Mouse (Mus musculus): ENCODE results near the gene Ccdc117. TPM values are rescaled to one million over a fixed set of nuclear protein-coding genes. Genes with fewer than 3 reads are reported as not detected.

Gene Ccdc117
- polyA plus RNA-seq, 1 experiment from 2014 or later = 27.9 TPM

DNA sequence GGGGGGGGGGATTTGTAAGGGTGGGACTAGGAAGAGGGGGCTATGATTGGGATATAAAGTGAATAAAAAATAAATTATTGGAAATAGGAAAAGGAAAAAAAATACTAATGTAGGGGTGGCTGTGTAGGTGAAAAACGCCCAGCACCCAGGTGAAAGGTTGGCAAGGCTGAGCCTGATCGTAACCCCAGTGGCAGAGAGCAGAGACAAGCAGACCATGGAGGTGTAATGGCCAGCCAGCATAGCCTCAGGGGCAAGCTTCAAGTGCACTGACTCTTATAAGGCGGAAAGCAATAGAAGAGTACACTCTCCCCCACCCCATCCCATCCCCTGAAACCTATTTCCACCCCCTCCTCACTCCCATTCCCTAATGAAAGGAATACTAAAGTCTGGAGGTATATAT, 22.3 kb downstream of the Ccdc117 start:
- no peak for DNase-seq (ENCODE audit: low spot score)
- H3K9ac ChIP-seq (ENCODE audit: low read length) = no peak overlapping the region; the same call in 1 of the 2 replicates
- H3K36me3 ChIP-seq (ENCODE audit: control insufficient read depth, insufficient read depth, low read length) = peaks cover 5% of the 10 kb centered on the region; the same call in 1 of the 2 replicates
- no peak for ATAC-seq (replicated peaks; ENCODE audit: low FRiP score)
- H3K9me3 ChIP-seq (ENCODE audit: control insufficient read depth, low read length) = no peaks in the 10 kb centered on the region
- H3K27ac ChIP-seq (ENCODE audit: low read depth, low read length) = no peak overlapping the region
- H3K4me3 ChIP-seq (ENCODE audit: low read depth, low read length) = no peak overlapping the region
- no peaks in the 10 kb centered on the region for H3K27me3 ChIP-seq (ENCODE audit: control insufficient read depth, insufficient read depth, low read length)
- WGBS = 86% methylated on average over 3 of the region's 3 CpGs
- peaks cover 3% of the 10 kb centered on the region; the same call in 1 of the 2 replicates for H3K4me1 ChIP-seq (replicated peaks; ENCODE audit: control insufficient read depth, insufficient read depth, low read length)
- H3K4me2 ChIP-seq (ENCODE audit: low read depth, low read length, severe bottlenecking) = no peak overlapping the region

DNA sequence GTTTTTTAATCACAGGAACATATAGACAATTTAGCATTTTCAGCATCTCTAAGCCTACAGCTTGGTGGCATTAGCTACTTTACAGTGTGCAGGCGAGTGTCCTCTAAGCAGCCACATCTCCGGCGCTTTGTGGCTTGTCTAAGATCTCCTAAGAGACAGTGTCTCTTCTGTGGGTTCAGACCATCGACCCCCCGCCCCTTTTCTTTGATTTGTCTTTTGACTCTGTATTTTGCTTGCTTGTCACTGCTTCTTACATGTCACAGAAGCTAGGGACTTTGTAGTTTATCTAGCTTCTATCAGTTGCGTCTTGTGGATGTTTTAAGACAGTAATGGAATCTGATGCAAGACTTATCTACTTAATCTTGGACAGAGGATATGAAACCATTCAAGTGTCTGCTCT, 24.6 kb downstream of the Ccdc117 start:
- Histone ChIP-seq H3K9me3 (ENCODE audit: control insufficient read depth, low read length) (no peaks in the 10 kb centered on the region), H3K27ac (ENCODE audit: low read depth, low read length) (no peak overlapping the region), H3K4me3 (ENCODE audit: low read depth, low read length) (no peak overlapping the region), H3K27me3 (ENCODE audit: control insufficient read depth, insufficient read depth, low read length) (no peaks in the 10 kb centered on the region), H3K36me3 (ENCODE audit: control insufficient read depth, insufficient read depth, low read length) (no peaks in the 10 kb centered on the region; the same call in 1 of the 2 replicates), H3K4me1 (replicated peaks; ENCODE audit: control insufficient read depth, insufficient read depth, low read length) (peaks cover 3% of the 10 kb centered on the region; the same call in 1 of the 2 replicates), H3K4me2 (ENCODE audit: low read depth, low read length, severe bottlenecking) (no peak overlapping the region), H3K9ac (ENCODE audit: low read length) (no peak overlapping the region)
- no peak for ATAC-seq (replicated peaks; ENCODE audit: low FRiP score)
- WGBS = 88% methylated on average over 6 of the region's 6 CpGs
- peak; percentile 19 for DNase-seq (ENCODE audit: low spot score)

DNA sequence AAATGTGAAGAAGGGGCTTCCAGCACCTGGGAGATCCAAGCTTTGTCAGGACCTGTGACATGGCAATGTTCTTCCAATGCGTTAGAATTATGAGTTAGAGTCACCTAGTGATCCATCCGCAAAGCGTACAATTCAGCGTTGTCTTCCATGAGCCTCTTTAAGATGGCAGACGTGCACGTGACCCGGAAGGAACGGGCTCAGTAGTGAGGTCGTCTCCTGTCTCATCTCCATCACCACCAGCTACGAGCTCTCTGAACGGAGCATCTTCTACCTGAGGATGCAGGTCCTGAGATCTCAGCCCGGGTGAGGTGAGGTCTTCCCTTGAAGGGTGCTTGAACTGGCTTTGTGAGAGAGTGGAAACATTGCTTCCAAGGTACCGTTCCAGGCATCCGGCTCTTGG, 25.4 kb downstream of the Ccdc117 start:
- Histone ChIP-seq H3K4me1 (replicated peaks; ENCODE audit: control insufficient read depth, insufficient read depth, low read length) (no peaks in the 10 kb centered on the region; the same call in 1 of the 2 replicates), H3K4me2 (ENCODE audit: low read depth, low read length, severe bottlenecking) (no peak overlapping the region), H3K4me3 (ENCODE audit: low read depth, low read length) (no peak overlapping the region), H3K9me3 (ENCODE audit: control insufficient read depth, low read length) (no peaks in the 10 kb centered on the region), H3K27me3 (ENCODE audit: control insufficient read depth, insufficient read depth, low read length) (no peaks in the 10 kb centered on the region), H3K27ac (ENCODE audit: low read depth, low read length) (no peak overlapping the region), H3K9ac (ENCODE audit: low read length) (no peak overlapping the region), H3K36me3 (ENCODE audit: control insufficient read depth, insufficient read depth, low read length) (no peaks in the 10 kb centered on the region)
- WGBS = 94% methylated on average over 14 of the region's 14 CpGs
- ATAC-seq (replicated peaks; ENCODE audit: low FRiP score) (no peak), DNase-seq (ENCODE audit: low spot score) (peak; percentile 37)

DNA sequence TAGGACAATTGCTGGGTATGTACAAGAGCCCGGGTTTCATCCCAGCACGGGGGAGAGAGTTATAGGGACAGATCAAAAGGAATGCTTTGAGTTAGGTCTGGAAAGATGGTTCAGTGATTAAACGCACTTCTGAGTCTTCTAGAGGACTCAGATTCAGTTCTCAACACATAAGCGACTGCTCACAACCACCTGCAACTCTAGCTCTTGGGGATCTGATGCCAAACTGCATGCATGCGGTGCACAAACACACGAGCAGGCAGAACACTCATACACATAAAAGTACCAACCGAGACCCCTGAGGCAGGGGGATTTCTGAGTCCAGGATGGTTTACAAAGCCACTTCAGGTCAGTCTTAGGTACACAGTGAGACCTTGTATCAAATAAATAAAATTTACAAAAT, 25.8 kb downstream of the Ccdc117 start:
- H3K9ac ChIP-seq (ENCODE audit: low read length) = no peak overlapping the region
- H3K27ac ChIP-seq (ENCODE audit: low read depth, low read length) = no peak overlapping the region
- no peaks in the 10 kb centered on the region for H3K27me3 ChIP-seq (ENCODE audit: control insufficient read depth, insufficient read depth, low read length)
- H3K4me3 ChIP-seq (ENCODE audit: low read depth, low read length) = no peak overlapping the region
- DNase-seq (ENCODE audit: low spot score) = no peak
- no peaks in the 10 kb centered on the region for H3K9me3 ChIP-seq (ENCODE audit: control insufficient read depth, low read length)
- H3K4me2 ChIP-seq (ENCODE audit: low read depth, low read length, severe bottlenecking) = no peak overlapping the region
- 84% methylated on average over 7 of the region's 7 CpGs for WGBS
- ATAC-seq (replicated peaks; ENCODE audit: low FRiP score) = no peak
- no peaks in the 10 kb centered on the region; the same call in 1 of the 2 replicates for H3K4me1 ChIP-seq (replicated peaks; ENCODE audit: control insufficient read depth, insufficient read depth, low read length)
- no peaks in the 10 kb centered on the region for H3K36me3 ChIP-seq (ENCODE audit: control insufficient read depth, insufficient read depth, low read length)

DNA sequence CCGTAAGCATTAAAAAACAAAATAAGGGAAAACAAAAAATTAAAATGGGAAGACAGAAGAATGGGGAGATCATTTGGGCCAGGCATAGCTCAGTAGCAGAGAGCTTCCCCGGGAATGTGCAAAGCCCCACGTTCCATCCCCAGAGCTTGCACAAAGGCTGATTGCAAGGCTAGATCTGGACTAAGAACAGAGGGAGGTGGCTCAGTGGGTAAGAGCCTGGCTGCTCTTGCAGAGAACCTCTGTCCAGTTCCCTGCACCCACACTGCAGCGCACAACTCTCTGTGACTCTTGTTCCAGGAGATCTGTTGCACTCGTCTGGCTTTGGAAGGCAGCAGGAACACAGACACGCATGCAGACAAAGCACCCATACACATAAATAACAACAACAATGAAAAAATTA, 26.3 kb downstream of the Ccdc117 start:
- ATAC-seq (replicated peaks; ENCODE audit: low FRiP score) (no peak), DNase-seq (ENCODE audit: low spot score) (no peak)
- Histone ChIP-seq H3K27ac (ENCODE audit: low read depth, low read length) (no peak overlapping the region), H3K4me3 (ENCODE audit: low read depth, low read length) (no peak overlapping the region), H3K36me3 (ENCODE audit: control insufficient read depth, insufficient read depth, low read length) (no peaks in the 10 kb centered on the region), H3K9me3 (ENCODE audit: control insufficient read depth, low read length) (no peaks in the 10 kb centered on the region), H3K9ac (ENCODE audit: low read length) (no peak overlapping the region), H3K27me3 (ENCODE audit: control insufficient read depth, insufficient read depth, low read length) (no peaks in the 10 kb centered on the region), H3K4me1 (replicated peaks; ENCODE audit: control insufficient read depth, insufficient read depth, low read length) (no peaks in the 10 kb centered on the region; the same call in 1 of the 2 replicates), H3K4me2 (ENCODE audit: low read depth, low read length, severe bottlenecking) (no peak overlapping the region)
- WGBS = 83% methylated on average over 6 of the region's 6 CpGs

DNA sequence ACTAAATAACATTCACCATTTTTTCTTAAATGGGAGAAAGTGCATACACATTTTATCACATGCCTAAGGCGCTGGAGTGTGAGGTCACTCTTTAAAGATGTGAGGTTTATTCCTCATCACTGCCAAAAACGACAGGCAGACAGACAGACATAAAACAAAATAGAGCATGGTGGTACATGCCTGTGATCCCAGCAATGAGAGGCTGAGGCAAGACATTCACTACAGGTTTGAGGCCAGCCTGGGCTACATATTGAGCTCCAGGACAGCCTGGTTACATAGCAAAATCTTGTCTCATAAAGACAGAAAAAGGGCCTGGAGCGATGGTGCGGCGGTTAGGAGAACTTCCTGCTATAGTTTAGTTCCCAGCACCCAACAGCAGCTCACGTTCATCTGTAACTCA, 26.8 kb downstream of the Ccdc117 start:
- Histone ChIP-seq H3K9me3 (ENCODE audit: control insufficient read depth, low read length) (no peaks in the 10 kb centered on the region), H3K27me3 (ENCODE audit: control insufficient read depth, insufficient read depth, low read length) (no peaks in the 10 kb centered on the region), H3K4me3 (ENCODE audit: low read depth, low read length) (no peak overlapping the region), H3K27ac (ENCODE audit: low read depth, low read length) (no peak overlapping the region), H3K4me1 (replicated peaks; ENCODE audit: control insufficient read depth, insufficient read depth, low read length) (no peaks in the 10 kb centered on the region; the same call in 1 of the 2 replicates), H3K4me2 (ENCODE audit: low read depth, low read length, severe bottlenecking) (no peak overlapping the region), H3K36me3 (ENCODE audit: control insufficient read depth, insufficient read depth, low read length) (no peaks in the 10 kb centered on the region), H3K9ac (ENCODE audit: low read length) (no peak overlapping the region)
- ATAC-seq (replicated peaks; ENCODE audit: low FRiP score) (no peak), DNase-seq (ENCODE audit: low spot score) (no peak)
- WGBS = 82% methylated on average over 6 of the region's 6 CpGs

DNA sequence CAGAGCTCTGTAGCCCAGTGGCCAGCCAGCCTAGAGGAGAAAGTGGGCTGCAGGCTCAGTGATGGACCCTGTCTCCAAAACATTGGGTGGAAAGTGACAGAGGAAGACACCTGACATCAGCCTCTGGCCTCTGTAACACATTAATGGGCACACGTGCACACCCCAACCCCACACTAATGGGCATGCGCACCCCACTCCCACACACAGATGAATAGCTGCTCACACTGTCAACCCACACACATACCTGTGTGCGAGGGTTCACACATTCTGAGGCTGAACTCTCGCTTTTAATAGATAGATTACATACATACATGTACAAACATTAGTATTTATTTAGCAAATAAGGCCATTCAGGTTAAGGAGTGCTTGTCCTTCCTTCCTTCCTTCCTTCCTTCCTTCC, 27.9 kb downstream of the Ccdc117 start:
- Histone ChIP-seq H3K36me3 (ENCODE audit: control insufficient read depth, insufficient read depth, low read length) (no peaks in the 10 kb centered on the region), H3K9me3 (ENCODE audit: control insufficient read depth, low read length) (no peaks in the 10 kb centered on the region), H3K27ac (ENCODE audit: low read depth, low read length) (no peak overlapping the region), H3K9ac (ENCODE audit: low read length) (no peak overlapping the region), H3K4me2 (ENCODE audit: low read depth, low read length, severe bottlenecking) (no peak overlapping the region), H3K4me1 (replicated peaks; ENCODE audit: control insufficient read depth, insufficient read depth, low read length) (no peaks in the 10 kb centered on the region), H3K27me3 (ENCODE audit: control insufficient read depth, insufficient read depth, low read length) (no peaks in the 10 kb centered on the region), H3K4me3 (ENCODE audit: low read depth, low read length) (no peak overlapping the region)
- DNase-seq (ENCODE audit: low spot score) (peak; percentile 44), ATAC-seq (replicated peaks; ENCODE audit: low FRiP score) (no peak)
- WGBS = 91% methylated on average over 4 of the region's 4 CpGs

- H3K9me3 ChIP-seq (ENCODE audit: control insufficient read depth, low read length) = no peaks in the 10 kb centered on the region
- H3K27me3 ChIP-seq (ENCODE audit: control insufficient read depth, insufficient read depth, low read length) = no peaks in the 10 kb centered on the region
- no peak overlapping the region for H3K4me2 ChIP-seq (ENCODE audit: low read depth, low read length, severe bottlenecking)
- no peak for ATAC-seq (replicated peaks; ENCODE audit: low FRiP score)
- H3K36me3 ChIP-seq (ENCODE audit: control insufficient read depth, insufficient read depth, low read length) = no peaks in the 10 kb centered on the region
- no peak overlapping the region for H3K4me3 ChIP-seq (ENCODE audit: low read depth, low read length)
- no peak overlapping the region for H3K27ac ChIP-seq (ENCODE audit: low read depth, low read length)
- H3K9ac ChIP-seq (ENCODE audit: low read length) = no peak overlapping the region
- no peaks in the 10 kb centered on the region for H3K4me1 ChIP-seq (replicated peaks; ENCODE audit: control insufficient read depth, insufficient read depth, low read length)
- DNase-seq (ENCODE audit: low spot score) = no peak
- WGBS = 85% methylated on average over 8 of the region's 8 CpGs
Observed at GRCm38 (mm10) chr11:5512961-5513360, 29.0 kb downstream of the Ccdc117 start.

DNA sequence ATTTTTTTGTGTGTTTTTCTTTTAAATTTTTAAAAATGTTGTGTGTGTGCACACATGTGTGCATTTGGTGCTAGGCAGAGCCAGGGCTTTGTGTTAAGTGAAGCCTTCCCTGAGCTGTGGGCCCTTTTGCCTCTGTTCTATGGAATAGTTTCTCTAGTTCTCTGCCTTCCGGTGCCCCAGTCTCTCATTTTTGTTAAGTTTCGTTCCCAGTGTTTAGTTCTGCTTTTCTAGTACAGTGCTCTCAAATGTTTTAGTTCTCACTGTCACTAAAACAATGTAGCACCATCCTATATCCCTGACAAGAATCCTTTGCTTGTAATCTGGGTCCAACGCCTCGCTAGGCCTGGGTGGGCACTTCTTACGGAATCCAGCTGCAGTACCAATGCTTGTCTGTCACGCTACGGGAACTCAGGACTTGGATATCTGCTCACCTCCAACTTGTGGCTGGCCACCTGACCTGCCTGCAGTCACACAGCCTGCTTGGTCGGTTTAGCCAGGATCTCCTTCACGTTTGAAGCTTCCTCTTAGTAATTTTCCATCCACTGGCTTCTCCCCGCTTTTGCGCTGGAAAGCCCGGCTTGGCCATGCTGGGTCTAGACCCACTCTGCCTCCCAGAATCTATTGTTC, 29.8 kb downstream of the Ccdc117 start:
- Histone ChIP-seq H3K36me3 (ENCODE audit: control insufficient read depth, insufficient read depth, low read length) (no peaks in the 10 kb centered on the region), H3K4me3 (ENCODE audit: low read depth, low read length) (no peak overlapping the region), H3K4me2 (ENCODE audit: low read depth, low read length, severe bottlenecking) (no peak overlapping the region), H3K27me3 (ENCODE audit: control insufficient read depth, insufficient read depth, low read length) (no peaks in the 10 kb centered on the region), H3K9ac (ENCODE audit: low read length) (no peak overlapping the region), H3K27ac (ENCODE audit: low read depth, low read length) (no peak overlapping the region), H3K4me1 (replicated peaks; ENCODE audit: control insufficient read depth, insufficient read depth, low read length) (no peaks in the 10 kb centered on the region), H3K9me3 (ENCODE audit: control insufficient read depth, low read length) (no peaks in the 10 kb centered on the region)
- DNase-seq (ENCODE audit: low spot score) (no peak), ATAC-seq (replicated peaks; ENCODE audit: low FRiP score) (no peak)
- 78% methylated on average over 12 of the region's 12 CpGs for WGBS
